Mouse (Mus musculus) mouse embryonic stem cell (cell line): ENCODE data around the gene Foxd4.

Source experiments
- in situ Hi-C, 2 experiments: fragments of 300-500 bp; cut with MboI; formaldehyde crosslinking; loops; 1 replicate in 1 of 2; 3 replicates in 1 of 2; pipeline ENCODE4 v1.14.3; 2019 to 2020; ENCODE audit warnings: low sequenced_read_pairs in 2 of 2, low pct_unique_long_range_greater_than_20kb in 1 of 2, mixed read lengths in 1 of 2; ENCODE audit not compliant: unreplicated experiment in 1 of 2

The Foxd4 gene

DNA sequence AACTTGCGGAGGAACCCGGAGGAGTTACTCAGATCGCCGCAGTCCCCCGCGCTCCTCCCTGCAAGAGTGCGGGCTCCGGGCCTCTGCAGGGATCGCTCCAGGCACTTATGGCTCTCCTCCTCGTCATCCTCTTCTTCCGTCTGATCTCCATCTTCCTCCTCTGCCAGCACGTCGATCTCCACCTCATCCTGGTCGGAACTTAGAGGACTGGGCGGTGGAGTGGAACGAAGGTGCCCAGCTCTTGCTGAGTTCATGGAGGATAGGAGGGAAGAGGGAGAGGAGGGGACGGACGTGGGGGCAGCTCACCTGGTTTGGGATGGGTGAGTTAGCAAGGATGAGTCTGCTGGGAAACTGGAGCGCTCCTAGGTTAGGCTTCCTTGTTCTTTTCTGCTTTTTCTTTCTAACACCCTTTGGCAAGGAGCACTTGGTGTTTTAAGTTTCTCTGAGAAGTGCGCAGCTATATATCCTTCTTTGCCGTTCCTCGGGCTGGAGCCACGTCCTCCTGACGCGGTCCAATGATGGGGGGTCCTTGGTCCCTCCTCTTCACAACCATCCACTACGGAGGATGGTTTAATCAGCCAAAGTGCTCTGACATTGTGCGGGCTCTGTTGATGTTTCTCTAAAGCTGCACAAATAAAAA, at the start of gene Foxd4:
TSS of gene Foxd4 (minus strand) at position 617 of the 640 bp plus-strand sequence.
- in situ Hi-C loops = no loop called here

DNA sequence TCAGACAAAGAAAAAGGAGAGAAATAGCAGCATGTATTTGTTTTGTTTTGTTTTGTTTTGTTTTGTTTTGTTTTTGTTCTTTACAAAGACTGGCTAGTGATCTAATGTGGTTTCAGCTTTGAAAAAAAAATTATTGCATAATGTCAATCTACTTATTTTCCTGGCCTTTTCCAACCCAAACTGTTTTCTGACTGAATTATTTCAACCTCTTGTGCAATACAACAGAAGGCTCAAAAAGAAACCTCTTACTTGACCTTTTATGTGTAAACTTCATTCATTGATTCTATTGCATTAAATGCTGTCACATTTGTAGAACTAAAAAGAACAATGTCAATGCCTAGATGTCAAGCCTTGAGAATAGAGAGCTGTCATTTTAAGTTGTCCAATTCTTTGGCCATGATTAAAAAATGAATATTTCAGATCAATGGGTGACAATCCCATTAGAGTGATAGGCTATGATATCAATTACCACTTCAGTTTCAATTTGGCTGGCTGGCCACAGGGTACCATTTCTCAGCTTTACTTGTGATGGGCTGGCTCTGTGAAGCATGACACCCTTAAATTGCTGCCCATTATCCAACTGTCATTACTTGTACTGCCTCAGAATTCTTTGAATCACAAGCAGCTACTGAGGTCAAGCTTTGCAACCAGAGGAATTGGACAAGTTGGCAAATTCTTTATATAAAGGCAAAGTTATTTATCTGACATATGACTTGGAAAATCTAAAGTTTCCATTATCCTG, 44.7 kb upstream of the Foxd4 start:
- in situ Hi-C loops = no loop called here

DNA sequence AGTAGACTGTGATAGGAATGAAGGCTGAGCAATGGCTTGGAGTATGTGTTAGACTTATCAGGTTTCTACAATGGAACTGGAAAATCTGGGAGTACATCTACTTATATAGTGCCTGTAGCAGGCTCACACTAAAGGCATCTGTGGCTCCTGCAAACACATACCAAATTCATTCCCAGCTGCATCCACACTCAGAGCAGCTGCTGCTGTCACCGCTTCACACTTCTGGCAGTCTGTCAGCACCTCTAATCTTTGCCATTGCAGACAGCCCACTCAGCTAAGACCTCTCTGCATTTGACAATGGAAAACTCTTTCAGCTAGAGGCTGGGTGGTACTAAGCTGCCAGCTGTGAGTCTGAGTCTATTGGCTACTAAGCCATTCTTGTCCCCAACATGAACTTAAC, 36.1 kb upstream of the Foxd4 start:
- in situ Hi-C loops = no loop called here

DNA sequence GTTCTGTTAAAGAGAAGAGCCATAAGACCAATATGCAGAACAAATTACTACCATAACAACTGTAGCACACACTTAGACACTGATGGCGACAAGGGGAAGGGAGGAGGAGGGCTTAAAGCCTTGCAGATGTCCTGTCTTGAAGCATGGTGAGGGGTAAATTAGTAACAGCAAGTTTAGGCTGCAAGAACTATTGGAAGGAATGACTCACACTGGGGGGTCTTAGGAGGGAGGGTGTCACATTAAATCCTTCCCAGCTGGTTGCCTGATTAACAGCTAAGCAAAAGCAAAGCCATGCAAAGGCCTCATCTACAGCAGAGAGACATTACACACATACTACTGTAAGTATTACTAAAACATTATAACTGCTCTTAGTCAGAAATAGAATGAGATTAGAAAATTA, 28.0 kb upstream of the Foxd4 start:
- in situ Hi-C loops = no loop called here

DNA sequence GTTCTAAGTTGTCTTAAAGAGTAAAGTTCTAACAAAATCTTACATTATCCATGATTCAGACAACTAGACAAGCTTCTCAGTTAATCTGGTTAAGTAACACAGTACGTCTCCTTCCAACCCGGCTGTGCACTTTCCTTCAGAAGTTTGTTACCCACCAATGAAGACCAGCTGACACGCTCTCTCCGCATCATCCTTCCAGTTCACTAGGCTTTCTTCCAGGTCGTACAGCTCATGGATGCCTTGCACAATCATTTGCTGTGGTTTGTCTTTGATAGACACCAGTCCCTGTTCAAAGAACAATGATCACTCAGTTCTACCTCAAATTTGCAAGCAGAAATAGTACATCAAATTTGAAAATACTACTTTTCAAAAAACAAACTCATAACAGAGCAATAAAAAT, 19.9 kb upstream of the Foxd4 start:
- in situ Hi-C loops = no loop called here

- in situ Hi-C loops = no loop called here
Observed at GRCm38 (mm10) chr19:24908385-24909155, 7.6 kb upstream of the Foxd4 start.

DNA sequence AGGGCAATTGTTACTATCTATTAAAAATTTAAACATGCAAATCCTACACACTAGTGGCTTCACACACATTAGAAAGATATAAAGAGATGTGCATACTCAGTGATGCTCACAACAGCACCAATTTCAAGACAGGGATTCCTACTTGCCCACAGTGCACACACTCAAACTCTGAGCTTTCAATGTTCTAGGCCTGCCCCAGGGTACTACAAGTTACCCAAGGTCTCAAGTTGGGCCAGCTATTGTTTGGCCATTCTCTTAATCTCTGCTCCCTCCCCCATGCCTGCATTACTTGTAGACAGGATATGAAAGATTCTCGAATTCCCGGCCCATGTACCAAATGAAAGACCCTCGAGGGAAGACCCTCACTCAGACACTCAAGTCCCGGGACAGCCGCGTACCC, 6.7 kb upstream of the Foxd4 start:
- in situ Hi-C loops = no loop called here

GRCm38 (mm10) chr19:24902821-24903220, 1.8 kb upstream of the Foxd4 start:
- in situ Hi-C loops = no loop called here

GRCm38 (mm10) chr19:24902256-24902655, 1.3 kb upstream of the Foxd4 start:
- in situ Hi-C loops = no loop called here

DNA sequence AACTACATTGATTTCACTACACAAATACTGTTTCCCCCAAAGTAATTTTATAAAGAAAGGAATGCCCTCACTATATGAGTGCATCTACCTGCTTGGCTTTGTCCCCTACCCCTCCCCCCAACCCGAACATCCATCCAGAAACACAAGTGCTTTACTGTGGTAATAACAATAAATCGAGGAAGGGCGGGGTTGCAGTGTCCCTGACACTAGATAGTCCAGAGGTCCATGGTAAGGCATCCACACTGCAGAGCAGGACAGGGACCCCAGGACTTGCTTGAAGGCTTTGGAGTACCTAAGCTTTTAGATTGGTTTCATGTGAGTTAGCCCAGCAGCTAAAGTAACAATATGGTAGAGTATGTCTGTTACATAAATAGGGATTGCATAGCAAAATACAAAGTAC, 669 bp upstream of the Foxd4 start:
- in situ Hi-C loops = no loop called here

DNA sequence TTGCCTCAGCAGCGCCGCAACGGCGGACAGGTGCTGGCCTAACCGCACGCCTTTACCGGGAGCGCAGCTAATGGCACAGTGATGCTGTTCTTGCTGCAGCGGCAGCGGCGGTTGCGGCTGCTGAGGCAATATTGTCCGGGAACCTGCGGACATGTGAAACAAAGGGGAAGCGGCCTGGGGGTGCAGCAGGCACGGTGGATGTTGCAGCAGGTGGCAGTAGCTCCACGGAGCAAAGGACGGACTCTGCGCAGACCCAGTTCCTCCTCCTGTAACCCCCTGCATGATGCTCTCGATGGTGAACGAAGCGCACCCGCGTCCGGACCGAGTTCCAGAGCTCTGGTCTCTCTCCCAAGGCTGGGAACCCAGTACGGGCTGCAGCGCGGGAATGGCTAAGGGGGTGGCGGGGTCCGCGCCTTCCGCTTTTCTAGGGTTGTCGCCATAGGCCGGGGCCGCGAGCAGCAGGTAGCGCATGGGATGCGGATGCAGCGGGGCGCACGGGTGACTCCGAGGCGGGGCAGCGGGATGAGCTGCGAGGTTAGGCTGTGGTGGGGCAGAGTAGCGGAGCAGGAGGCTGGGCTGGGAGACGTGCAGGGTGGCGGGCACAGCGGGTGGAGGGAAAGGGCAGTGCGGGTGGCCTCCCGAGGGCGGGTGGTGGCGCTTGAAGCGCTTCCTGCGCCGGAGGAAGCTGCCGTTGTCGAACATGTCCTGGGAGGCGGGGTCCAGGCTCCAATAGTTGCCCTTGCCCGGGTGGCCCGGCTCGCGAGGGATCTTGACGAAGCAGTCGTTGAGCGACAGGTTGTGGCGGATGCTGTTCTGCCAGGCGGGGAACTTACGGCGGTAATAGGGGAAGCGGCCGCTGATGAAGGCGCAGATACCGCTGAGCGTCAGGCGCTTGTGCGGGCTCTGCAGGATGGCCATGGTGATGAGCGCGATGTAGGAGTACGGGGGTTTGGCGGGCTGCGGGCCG, 1.1 kb downstream of the Foxd4 start:
- in situ Hi-C loops = no loop called here

DNA sequence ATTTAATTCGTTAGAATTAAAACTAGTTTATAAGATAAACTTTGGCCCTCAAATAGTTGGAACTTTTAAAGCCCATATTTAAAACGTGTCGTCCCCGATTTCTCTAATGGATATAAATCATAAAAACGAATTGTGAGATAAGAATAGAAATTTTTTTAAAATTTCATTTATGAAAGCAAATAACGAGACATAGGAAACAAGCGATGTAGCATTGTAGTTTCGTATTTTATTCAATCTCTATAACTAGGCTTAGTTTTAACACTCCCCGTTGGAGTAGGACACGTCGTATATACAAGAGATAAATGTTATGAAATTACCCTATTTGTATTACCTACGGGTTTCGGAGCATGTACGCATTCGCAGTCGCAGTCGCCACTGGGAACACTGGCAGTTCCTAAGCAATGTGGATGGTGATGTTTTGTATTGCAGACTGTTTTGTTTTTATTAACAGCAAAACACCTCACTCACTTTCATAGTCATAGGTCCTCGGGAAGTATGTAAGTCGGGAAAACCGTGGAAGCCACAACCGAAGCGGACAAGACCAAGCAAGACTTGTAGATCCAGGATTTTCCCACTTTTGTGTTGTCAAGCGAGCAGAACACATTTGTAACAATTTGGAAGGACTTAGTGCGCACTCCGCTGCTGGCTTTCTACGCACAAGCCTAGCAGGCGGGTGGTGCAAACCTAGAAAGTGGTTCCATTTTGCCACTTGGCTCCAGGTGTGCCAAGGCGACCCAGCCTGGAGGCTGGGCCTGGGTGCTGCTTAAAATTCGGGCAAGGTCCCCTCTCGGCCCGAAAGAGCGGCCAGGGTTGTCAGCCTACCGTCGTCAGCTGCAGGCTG, 2.0 kb downstream of the Foxd4 start:
- in situ Hi-C loops = no loop called here

DNA sequence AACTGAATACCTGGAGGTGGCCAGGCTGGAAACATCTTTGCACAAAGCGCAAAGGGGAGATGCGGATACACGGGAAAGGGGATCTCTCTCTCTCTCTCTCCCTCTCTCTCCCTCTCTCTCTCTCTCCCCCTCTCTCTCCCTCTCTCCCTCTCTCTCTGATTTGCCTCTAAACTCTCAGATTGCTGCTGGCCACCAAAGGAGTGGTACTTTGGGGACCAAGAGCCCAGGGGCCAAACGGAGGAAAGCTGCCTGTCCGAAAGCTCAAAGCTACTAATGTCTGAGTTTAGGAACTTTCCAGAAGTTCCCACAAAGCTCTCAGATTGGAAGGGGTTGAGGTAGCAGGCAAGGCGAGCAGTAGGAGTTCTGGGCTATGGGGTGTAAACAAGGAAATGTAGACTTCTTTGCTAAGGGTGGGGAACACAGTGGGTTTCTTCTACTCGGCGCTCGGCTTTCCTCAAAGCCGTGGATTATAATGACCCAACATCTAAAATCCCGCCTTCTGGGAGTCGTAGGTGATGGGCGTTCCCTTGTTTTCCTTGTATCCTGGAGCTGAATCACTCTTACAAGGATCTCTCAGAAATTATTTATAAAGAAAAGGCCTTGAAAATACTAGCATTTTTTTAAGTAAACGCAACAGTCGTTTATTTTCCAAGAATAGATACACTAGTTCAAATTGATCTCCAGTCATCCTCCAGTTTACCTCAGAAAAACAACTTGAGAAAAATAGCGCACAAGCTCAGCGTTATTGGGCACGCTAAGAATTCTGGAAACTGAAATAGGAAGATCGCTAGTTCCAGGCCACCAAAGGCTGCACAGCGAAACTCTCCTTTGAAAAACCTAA, 2.9 kb downstream of the Foxd4 start:
- in situ Hi-C loops = no loop called here

DNA sequence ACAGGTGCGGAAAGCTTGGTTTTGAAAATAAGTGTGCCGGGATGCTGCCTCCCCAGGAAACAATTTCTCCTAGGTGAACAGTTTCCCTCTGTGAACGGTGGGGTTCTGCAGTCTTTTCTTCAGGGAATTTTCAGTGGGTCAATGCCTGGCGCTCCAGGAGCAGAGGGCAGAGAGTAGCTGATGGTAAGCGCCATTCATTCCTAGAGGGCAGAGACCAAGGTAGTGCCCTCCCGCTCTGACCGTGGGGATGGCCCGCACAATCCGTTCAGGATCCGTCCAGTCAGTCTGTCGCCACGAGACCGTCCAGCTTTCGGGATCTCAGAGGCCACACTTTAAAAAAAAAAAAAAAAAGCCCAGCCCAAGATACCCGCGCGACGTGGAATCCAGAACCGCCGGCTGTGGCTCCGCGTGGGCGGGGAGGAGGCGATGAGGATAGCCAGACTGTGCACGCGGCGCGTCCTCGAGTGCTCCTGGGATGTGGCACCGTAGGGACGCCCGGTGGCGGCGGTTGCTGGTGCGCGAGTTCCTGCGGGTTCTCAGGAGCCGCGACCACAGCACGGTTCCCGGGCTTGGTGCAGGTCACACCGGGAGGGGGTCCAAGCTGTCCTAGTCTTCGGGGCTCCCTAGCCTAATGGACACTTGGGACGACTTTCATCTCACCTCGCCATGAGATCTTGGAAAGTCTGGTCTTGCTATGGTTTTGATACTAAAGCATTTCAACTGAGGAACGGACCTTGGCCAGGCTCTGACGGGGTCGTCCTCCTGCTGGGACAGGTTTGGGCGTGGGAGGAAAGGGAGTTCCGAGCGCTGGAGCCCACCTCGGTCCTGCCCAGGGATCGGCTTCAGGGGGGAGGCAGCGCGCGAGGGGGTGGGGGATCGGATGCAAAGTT, 3.7 kb downstream of the Foxd4 start:
- in situ Hi-C loops = no loop called here

DNA sequence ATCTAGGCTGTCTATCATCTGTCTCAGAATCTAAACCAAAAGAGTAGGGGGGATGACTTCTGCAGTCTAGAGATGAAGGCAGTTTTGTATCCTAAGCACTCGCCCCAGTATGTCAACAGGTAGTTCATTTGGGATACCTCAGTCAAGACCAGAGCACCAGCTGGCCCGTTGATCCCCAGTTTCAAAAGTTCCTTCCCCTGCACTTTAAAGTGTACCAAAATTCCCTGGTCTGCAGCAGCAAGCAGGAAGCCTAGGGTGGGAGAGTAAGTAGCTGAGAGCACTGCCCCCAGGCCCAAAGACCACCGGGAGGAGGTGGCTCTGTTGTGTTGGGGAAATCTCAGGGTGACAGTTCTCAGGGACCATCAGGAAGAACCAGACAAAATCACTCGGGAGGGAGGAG, 4.5 kb downstream of the Foxd4 start:
- in situ Hi-C loops = no loop called here

DNA sequence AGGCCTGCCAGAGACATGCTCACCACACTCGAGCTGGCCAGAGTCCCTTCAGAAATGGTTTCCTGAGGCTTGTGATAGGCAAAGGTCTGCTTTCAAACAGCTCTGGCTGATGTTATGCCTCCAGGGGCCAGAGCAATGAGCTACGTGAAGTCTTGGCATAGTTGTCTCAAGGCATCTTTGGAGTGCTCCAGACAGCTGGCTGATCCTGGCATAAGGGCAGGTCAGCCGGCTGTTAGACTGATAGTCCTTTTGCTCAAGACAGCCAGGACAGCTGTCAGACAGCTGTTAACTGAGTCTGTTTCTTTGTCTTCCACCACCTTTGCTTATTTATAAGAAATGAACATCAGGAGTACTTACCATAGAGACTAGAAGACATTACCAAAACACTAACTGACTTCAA, 14.1 kb downstream of the Foxd4 start:
- in situ Hi-C loops = no loop called here
